Mouse (Mus musculus) olfactory bulb, adult 2 months (tissue): ENCODE data around the gene Dhrs1.

ENCODE experiments used
- CTCF ChIP-seq: fragments of 200-500 bp; IDR thresholded peaks from 2 replicates; pipeline ENCODE4 v1.5.1; 2012; ENCODE audit warnings: low read depth, mild to moderate bottlenecking, low read length, moderate library complexity; ENCODE audit not compliant: insufficient read depth
- POLR2A ChIP-seq: fragments of 200-500 bp; IDR thresholded peaks from 2 replicates; pipeline ENCODE4 v1.6.1; 2012; ENCODE audit warnings: mild to moderate bottlenecking, low read depth, low read length, moderate library complexity; ENCODE audit not compliant: insufficient read depth

DNA sequence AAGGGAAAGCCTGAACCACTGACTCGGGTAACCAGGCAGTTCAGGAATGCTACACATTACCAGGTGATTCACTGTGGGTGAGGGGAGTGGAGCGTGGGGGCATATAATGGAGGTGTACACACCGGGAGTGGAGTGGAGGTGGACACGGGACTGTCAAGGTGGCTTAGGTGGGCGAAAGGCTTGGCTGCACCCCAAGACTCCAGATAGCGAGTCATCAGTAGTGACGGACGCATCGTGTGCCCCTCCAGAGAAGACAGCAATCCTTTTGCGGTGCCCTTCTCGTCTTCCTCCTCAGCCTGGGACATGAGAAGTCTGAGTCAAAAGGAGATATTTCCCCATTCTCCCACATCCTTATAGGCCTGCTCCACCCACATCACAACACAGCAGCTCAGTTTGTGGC is 32.3 kb upstream of the Dhrs1 start:
- TF ChIP-seq POLR2A, result no peak
- TF ChIP-seq CTCF, result no peak
